Mouse (Mus musculus): Measurements from ENCODE around the gene Rhcg. TPM values are rescaled to one million over a fixed set of nuclear protein-coding genes. Genes with fewer than 3 reads are reported as not detected.

Gene Rhcg
- total RNA-seq (2023): not detected

GRCm38 (mm10) chr7:79617418-79617817 is at the start of gene Rhcg:
Gene Rhcg (minus strand): TSS chr7:79617657.

GRCm38 (mm10) chr7:79659578-79660290 is 42.3 kb upstream of the Rhcg start, which contains the start of gene Ticrr:
Gene Ticrr (plus strand): TSS chr7:79660196.

Other genes with a start within 250 kb of the Rhcg start
- gene Rlbp1, start 230.6 kb downstream of the Rhcg start, total RNA-seq (2023): not detected
- 3.9 TPM for gene Fanci, start 225.7 kb downstream of the Rhcg start, total RNA-seq (2023)
- gene Polg, start 151.3 kb downstream of the Rhcg start, total RNA-seq (2023): 184 TPM
- gene Ticrr, start 42.5 kb upstream of the Rhcg start, total RNA-seq (2023): 0.53 TPM
- gene Kif7, start 98.1 kb upstream of the Rhcg start, total RNA-seq (2023): 2.7 TPM
- gene Plin1, start 115.2 kb upstream of the Rhcg start, total RNA-seq (2023): not detected
- gene Pex11a, start 125.5 kb upstream of the Rhcg start, total RNA-seq (2023): 0.74 TPM
- gene Wdr93, start 125.5 kb upstream of the Rhcg start, total RNA-seq (2023): not detected
- not detected for gene Mesp1, start 176.1 kb upstream of the Rhcg start, total RNA-seq (2023)
- gene Mesp2, start 193.1 kb upstream of the Rhcg start, total RNA-seq (2023): not detected
- gene Anpep, start 243.4 kb upstream of the Rhcg start, total RNA-seq (2023): 1.7 TPM

All from CD4-positive naive resting alpha-beta T cell, adult 57 days (primary cell).